Mouse (Mus musculus) intestine, postnatal 0 days (tissue): ENCODE results near the gene Zbtb40. TPM values are rescaled to one million over a fixed set of nuclear protein-coding genes. Genes with fewer than 3 reads are reported as not detected.

Source experiments
- ATAC-seq: fragments of 200-750 bp; cut with Nextera tagmentation; 2 replicates; pipeline ENCODE4 v1.8.0; 2017; ENCODE audit warnings: mild to moderate bottlenecking, moderate TSS enrichment, moderate library complexity
- H3K27ac ChIP-seq: fragments of 300-500 bp; sonication (generic); 2 replicates; pipeline ENCODE4 v1.5.1; 2014; ENCODE audit warnings: mild to moderate bottlenecking, low read depth, low read length, moderate library complexity
- H3K27me3 ChIP-seq: fragments of 300-500 bp; sonication (generic); replicated peaks from 2 replicates; pipeline ENCODE4 v1.6.1; 2014; ENCODE audit warnings: low read length, mixed read lengths; ENCODE audit not compliant: control insufficient read depth, insufficient read depth
- H3K36me3 ChIP-seq: fragments of 300-500 bp; sonication (generic); 2 replicates; pipeline ENCODE4 v1.6.1; 2014; ENCODE audit warnings: mild to moderate bottlenecking, moderate library complexity; ENCODE audit not compliant: control insufficient read depth, insufficient read depth
- H3K4me1 ChIP-seq: fragments of 300-500 bp; sonication (generic); replicated peaks from 2 replicates; pipeline ENCODE4 v1.6.1; 2014; ENCODE audit warnings: antibody characterized with exemption, low read length, mixed read lengths; ENCODE audit not compliant: control insufficient read depth, insufficient read depth
- H3K4me2 ChIP-seq: fragments of 300-500 bp; sonication (generic); replicated peaks from 2 replicates; pipeline ENCODE4 v1.6.1; 2014; ENCODE audit warnings: low read depth, mild to moderate bottlenecking, moderate library complexity
- H3K4me3 ChIP-seq: fragments of 300-500 bp; sonication (generic); 2 replicates; pipeline ENCODE4 v1.5.1; 2014; ENCODE audit warnings: low read depth, low read length
- H3K9ac ChIP-seq: fragments of 300-500 bp; sonication (generic); 2 replicates; pipeline ENCODE4 v1.6.1; 2014; ENCODE audit warnings: mild to moderate bottlenecking, low read depth, low read length
- H3K9me3 ChIP-seq: fragments of 300-500 bp; sonication (generic); 2 replicates; pipeline ENCODE4 v1.6.1; 2016; ENCODE audit warnings: mixed run types; ENCODE audit not compliant: control insufficient read depth
- CTCF ChIP-seq: sonication (generic); IDR thresholded peaks from 2 replicates; pipeline ENCODE4 v1.5.1; 2016; ENCODE audit warnings: low read depth, mild to moderate bottlenecking, control low read depth, antibody characterized with exemption, moderate library complexity
- WGBS: fragments of 180-500 bp; shearing (Covaris S2); extraction: QIAGEN DNeasy Blood & Tissue Kit; methylation state at CpG from one replicate; pipeline ENCODE4 v1.1.7; 2014; 5-methylcytosine and 5-hydroxymethylcytosine counted together
- polyA plus RNA-seq: library from polyadenylated mRNA; unstranded; fragments of >200 nt; fragmentation: Nextera tagmentation; extraction: Ambion mirVana; gene quantifications from 2 replicates; pipeline ENCODE4 v1.2.1, GENCODE M21; 2015

Zbtb40 gene
- polyA plus RNA-seq, 1 experiment from 2014 or later: 0.85 TPM

- H3K36me3 ChIP-seq: no peaks in the 10 kb centered on the region
- H3K4me1 ChIP-seq: no peaks in the 10 kb centered on the region
- TF ChIP-seq CTCF: no peak
- no peaks in the 10 kb centered on the region; the same call in 1 of the 2 replicates for H3K27me3 ChIP-seq
- no peaks in the 10 kb centered on the region for H3K9me3 ChIP-seq
- 91% methylated on average over 4 of the region's 4 CpGs for WGBS
- no peak overlapping the region for H3K27ac ChIP-seq
- ATAC-seq: no peak
- no peak overlapping the region for H3K4me2 ChIP-seq
- no peak overlapping the region for H3K9ac ChIP-seq
- H3K4me3 ChIP-seq: no peak overlapping the region
Measured at GRCm38 (mm10) chr4:137081401-137081800, 32.8 kb upstream of the Zbtb40 start.

- WGBS: 19% methylated on average over 2 of the region's 2 CpGs
- Histone ChIP-seq H3K27me3 (no peaks in the 10 kb centered on the region; the same call in 1 of the 2 replicates), H3K4me2 (no peak overlapping the region), H3K4me1 (no peaks in the 10 kb centered on the region), H3K9ac (no peak overlapping the region), H3K4me3 (no peak overlapping the region), H3K9me3 (no peaks in the 10 kb centered on the region), H3K27ac (no peak overlapping the region), H3K36me3 (no peaks in the 10 kb centered on the region)
- ATAC-seq: no peak
- TF ChIP-seq CTCF: no peak
Measured at GRCm38 (mm10) chr4:137077216-137077615, 28.6 kb upstream of the Zbtb40 start.

GRCm38 (mm10) chr4:137071204-137071603, 22.6 kb upstream of the Zbtb40 start:
- Histone ChIP-seq H3K4me2 (no peak overlapping the region), H3K27ac (no peak overlapping the region), H3K9me3 (no peaks in the 10 kb centered on the region), H3K36me3 (no peaks in the 10 kb centered on the region), H3K9ac (no peak overlapping the region), H3K4me1 (0 out of 2 replicates have a peak, but pooled peaks cover 3% of the 10 kb centered on the region), H3K27me3 (no peaks in the 10 kb centered on the region), H3K4me3 (no peak overlapping the region)
- WGBS: 30% methylated on average over 6 of the region's 6 CpGs
- no peak for TF ChIP-seq CTCF
- ATAC-seq: peak; percentile 82; the same call in 1 of the 2 replicates

GRCm38 (mm10) chr4:137068491-137068890, 19.9 kb upstream of the Zbtb40 start:
- Histone ChIP-seq H3K4me2 (no peak overlapping the region), H3K9me3 (no peaks in the 10 kb centered on the region), H3K4me1 (0 out of 2 replicates have a peak, but pooled peaks cover 3% of the 10 kb centered on the region), H3K9ac (no peak overlapping the region), H3K36me3 (no peaks in the 10 kb centered on the region), H3K4me3 (no peak overlapping the region), H3K27me3 (no peaks in the 10 kb centered on the region), H3K27ac (no peak overlapping the region)
- no peak for TF ChIP-seq CTCF
- no peak for ATAC-seq
- WGBS: 31% methylated on average over 8 of the region's 8 CpGs

GRCm38 (mm10) chr4:137065846-137066245, 17.2 kb upstream of the Zbtb40 start:
- no peaks in the 10 kb centered on the region for H3K9me3 ChIP-seq
- no peaks in the 10 kb centered on the region for H3K36me3 ChIP-seq
- TF ChIP-seq CTCF: no peak
- no peak overlapping the region for H3K9ac ChIP-seq
- no peak overlapping the region for H3K27ac ChIP-seq
- H3K27me3 ChIP-seq: no peaks in the 10 kb centered on the region
- 0 out of 2 replicates have a peak, but pooled peaks cover 2% of the 10 kb centered on the region for H3K4me1 ChIP-seq
- no peak overlapping the region for H3K4me3 ChIP-seq
- ATAC-seq: no peak
- H3K4me2 ChIP-seq: no peak overlapping the region
- 79% methylated on average over 6 of the region's 6 CpGs for WGBS

- Histone ChIP-seq H3K36me3 (no peaks in the 10 kb centered on the region), H3K27ac (no peak overlapping the region), H3K9me3 (no peaks in the 10 kb centered on the region), H3K9ac (no peak overlapping the region), H3K4me3 (no peak overlapping the region), H3K4me1 (no peaks in the 10 kb centered on the region), H3K27me3 (0 out of 2 replicates have a peak, but pooled peaks cover 13% of the 10 kb centered on the region), H3K4me2 (no peak overlapping the region)
- no peak for TF ChIP-seq CTCF
- ATAC-seq: no peak
- 20% methylated on average over 3 of the region's 3 CpGs for WGBS
Measured at GRCm38 (mm10) chr4:137054932-137055331, 6.3 kb upstream of the Zbtb40 start.

GRCm38 (mm10) chr4:137053810-137054209, 5.2 kb upstream of the Zbtb40 start:
- 72% methylated on average over 5 of the region's 5 CpGs for WGBS
- no peak for TF ChIP-seq CTCF
- Histone ChIP-seq H3K27me3 (0 out of 2 replicates have a peak, but pooled peaks cover 15% of the 10 kb centered on the region), H3K4me3 (no peak overlapping the region), H3K9ac (no peak overlapping the region), H3K36me3 (no peaks in the 10 kb centered on the region), H3K4me2 (no peak overlapping the region), H3K4me1 (no peaks in the 10 kb centered on the region), H3K27ac (no peak overlapping the region), H3K9me3 (no peaks in the 10 kb centered on the region)
- no peak for ATAC-seq
